Mouse (Mus musculus): Measurements from ENCODE around the gene Zeb2.

- no peak for TF ChIP-seq GATA1 (IDR thresholded peaks at IDR 0.05; ENCODE audit: low read length)
- TF ChIP-seq TAL1 (IDR thresholded peaks at IDR 0.05; ENCODE audit: low read length): no peak
Measured at GRCm38 (mm10) chr2:45153315-45153714, 36.1 kb upstream of the Zeb2 start.
